Mouse (Mus musculus): ENCODE measurements around the gene C530008M17Rik. TPM values are rescaled to one million over a fixed set of nuclear protein-coding genes. Genes with fewer than 3 reads are reported as not detected.

C530008M17Rik gene
- polyA plus RNA-seq, 1 experiment from 2014 or later, result 36.1 TPM

- Histone ChIP-seq H3K9me3 (ENCODE audit: control insufficient read depth, low read length) (no peaks in the 10 kb centered on the region), H3K27me3 (ENCODE audit: control insufficient read depth, insufficient read depth, low read length) (no peaks in the 10 kb centered on the region), H3K27ac (replicated peaks in 1 of 2; ENCODE audit: control insufficient read depth in 1 of 2, insufficient read depth in 1 of 2, low read depth in 2 of 2, low read length in 2 of 2) (no peak overlapping the region), H3K36me3 (ENCODE audit: control insufficient read depth, insufficient read depth, low read length) (no peaks in the 10 kb centered on the region), H3K9ac (ENCODE audit: low read length) (no peak overlapping the region), H3K4me2 (ENCODE audit: low read length) (no peak overlapping the region), H3K4me1 (ENCODE audit: control insufficient read depth in 2 of 2, insufficient read depth in 2 of 2, low read length in 2 of 2) (no peaks in the 10 kb centered on the region; a peak in 1 of 4 replicates), H3K4me3 (ENCODE audit: control insufficient read depth in 1 of 2, insufficient read depth in 1 of 2, low read depth in 1 of 2, low read length in 2 of 2) (no peak overlapping the region)
- no peak for ATAC-seq (ENCODE audit: insufficient number of reproducible peaks, insufficient read depth, low FRiP score, low read depth)
- WGBS, result 74% methylated on average over 3 of the region's 3 CpGs
Measured at GRCm38 (mm10) chr5:76707072-76707471, 50.8 kb downstream of the C530008M17Rik start.

DNA sequence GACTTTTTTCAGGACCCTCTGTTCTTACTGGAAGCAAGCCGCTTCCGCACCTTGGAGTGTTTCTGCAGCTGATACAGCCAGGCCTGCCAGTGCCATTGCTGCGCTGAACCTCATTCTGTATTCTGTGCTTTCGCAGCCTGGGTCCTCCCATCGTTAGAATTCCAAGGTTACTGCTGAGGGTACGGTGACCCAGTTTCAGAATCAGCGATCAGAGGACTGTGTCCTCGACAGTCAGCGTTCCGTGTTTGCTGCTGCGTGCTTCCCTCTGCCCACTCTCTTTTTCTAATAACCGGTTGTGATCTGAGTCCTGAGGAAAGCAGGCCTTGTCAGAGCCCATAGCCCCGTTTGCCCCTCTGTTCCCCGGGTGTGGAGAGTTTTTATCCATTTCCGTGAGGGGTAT, 51.7 kb downstream of the C530008M17Rik start:
- H3K27me3 ChIP-seq (ENCODE audit: control insufficient read depth, insufficient read depth, low read length), result no peaks in the 10 kb centered on the region
- no peak overlapping the region for H3K4me3 ChIP-seq (ENCODE audit: control insufficient read depth in 1 of 2, insufficient read depth in 1 of 2, low read depth in 1 of 2, low read length in 2 of 2)
- no peak for ATAC-seq (ENCODE audit: insufficient number of reproducible peaks, insufficient read depth, low FRiP score, low read depth)
- no peaks in the 10 kb centered on the region for H3K36me3 ChIP-seq (ENCODE audit: control insufficient read depth, insufficient read depth, low read length)
- no peak overlapping the region for H3K27ac ChIP-seq (replicated peaks in 1 of 2; ENCODE audit: control insufficient read depth in 1 of 2, insufficient read depth in 1 of 2, low read depth in 2 of 2, low read length in 2 of 2)
- no peaks in the 10 kb centered on the region for H3K9me3 ChIP-seq (ENCODE audit: control insufficient read depth, low read length)
- no peaks in the 10 kb centered on the region; a peak in 1 of 4 replicates for H3K4me1 ChIP-seq (ENCODE audit: control insufficient read depth in 2 of 2, insufficient read depth in 2 of 2, low read length in 2 of 2)
- H3K9ac ChIP-seq (ENCODE audit: low read length), result no peak overlapping the region
- H3K4me2 ChIP-seq (ENCODE audit: low read length), result no peak overlapping the region
- WGBS, result 73% methylated on average over 15 of the region's 15 CpGs

DNA sequence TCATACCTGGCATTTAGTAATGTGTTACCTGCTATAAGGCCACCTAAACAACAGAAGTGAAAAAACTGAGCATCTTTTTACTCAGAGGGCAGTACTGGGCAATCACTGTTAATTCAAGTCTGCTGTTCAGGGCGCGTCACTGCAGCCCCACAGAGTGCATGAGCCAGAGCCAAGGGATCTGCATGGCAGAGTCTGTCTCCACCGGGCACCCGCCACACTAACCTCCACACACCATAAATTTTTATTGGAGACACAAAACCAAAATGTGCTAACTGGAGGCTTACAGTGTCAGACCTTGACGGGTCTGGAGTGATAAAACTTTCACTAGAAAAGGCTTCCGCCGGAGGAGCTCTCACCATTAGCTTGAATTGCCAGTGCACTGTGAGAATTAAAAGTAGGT, 57.4 kb downstream of the C530008M17Rik start:
- 87% methylated on average over 7 of the region's 7 CpGs for WGBS
- no peak overlapping the region for H3K27ac ChIP-seq (replicated peaks in 1 of 2; ENCODE audit: control insufficient read depth in 1 of 2, insufficient read depth in 1 of 2, low read depth in 2 of 2, low read length in 2 of 2)
- H3K9me3 ChIP-seq (ENCODE audit: control insufficient read depth, low read length), result no peaks in the 10 kb centered on the region
- ATAC-seq (ENCODE audit: insufficient number of reproducible peaks, insufficient read depth, low FRiP score, low read depth), result no peak
- H3K27me3 ChIP-seq (ENCODE audit: control insufficient read depth, insufficient read depth, low read length), result no peaks in the 10 kb centered on the region
- no peak overlapping the region for H3K4me3 ChIP-seq (ENCODE audit: control insufficient read depth in 1 of 2, insufficient read depth in 1 of 2, low read depth in 1 of 2, low read length in 2 of 2)
- H3K36me3 ChIP-seq (ENCODE audit: control insufficient read depth, insufficient read depth, low read length), result no peaks in the 10 kb centered on the region
- H3K4me1 ChIP-seq (ENCODE audit: control insufficient read depth in 2 of 2, insufficient read depth in 2 of 2, low read length in 2 of 2), result no peaks in the 10 kb centered on the region
- no peak overlapping the region for H3K4me2 ChIP-seq (ENCODE audit: low read length)
- no peak overlapping the region for H3K9ac ChIP-seq (ENCODE audit: low read length)

- ATAC-seq (ENCODE audit: insufficient number of reproducible peaks, insufficient read depth, low FRiP score, low read depth), result no peak
- peaks cover 2% of the 10 kb centered on the region; the same call in 1 of the 2 replicates for H3K9me3 ChIP-seq (ENCODE audit: control insufficient read depth, low read length)
- 74% methylated on average over 3 of the region's 3 CpGs for WGBS
- no peak overlapping the region for H3K9ac ChIP-seq (ENCODE audit: low read length)
- H3K4me3 ChIP-seq (ENCODE audit: control insufficient read depth in 1 of 2, insufficient read depth in 1 of 2, low read depth in 1 of 2, low read length in 2 of 2), result no peak overlapping the region
- no peak overlapping the region for H3K27ac ChIP-seq (replicated peaks in 1 of 2; ENCODE audit: control insufficient read depth in 1 of 2, insufficient read depth in 1 of 2, low read depth in 2 of 2, low read length in 2 of 2)
- no peaks in the 10 kb centered on the region for H3K27me3 ChIP-seq (ENCODE audit: control insufficient read depth, insufficient read depth, low read length)
- H3K4me2 ChIP-seq (ENCODE audit: low read length), result no peak overlapping the region
- no peaks in the 10 kb centered on the region for H3K36me3 ChIP-seq (ENCODE audit: control insufficient read depth, insufficient read depth, low read length)
- H3K4me1 ChIP-seq (ENCODE audit: control insufficient read depth in 2 of 2, insufficient read depth in 2 of 2, low read length in 2 of 2), result no peaks in the 10 kb centered on the region
Measured at GRCm38 (mm10) chr5:76719954-76720353, 63.6 kb downstream of the C530008M17Rik start.

GRCm38 (mm10) chr5:76724878-76725277, 68.6 kb downstream of the C530008M17Rik start:
- no peak overlapping the region for H3K4me3 ChIP-seq (ENCODE audit: control insufficient read depth in 1 of 2, insufficient read depth in 1 of 2, low read depth in 1 of 2, low read length in 2 of 2)
- 97% methylated on average over 2 of the region's 2 CpGs for WGBS
- no peak for ATAC-seq (ENCODE audit: insufficient number of reproducible peaks, insufficient read depth, low FRiP score, low read depth)
- H3K36me3 ChIP-seq (ENCODE audit: control insufficient read depth, insufficient read depth, low read length), result no peaks in the 10 kb centered on the region
- no peak overlapping the region for H3K9ac ChIP-seq (ENCODE audit: low read length)
- no peak overlapping the region for H3K27ac ChIP-seq (replicated peaks in 1 of 2; ENCODE audit: control insufficient read depth in 1 of 2, insufficient read depth in 1 of 2, low read depth in 2 of 2, low read length in 2 of 2)
- peaks cover 5% of the 10 kb centered on the region; the same call in 1 of the 2 replicates for H3K9me3 ChIP-seq (ENCODE audit: control insufficient read depth, low read length)
- no peaks in the 10 kb centered on the region for H3K27me3 ChIP-seq (ENCODE audit: control insufficient read depth, insufficient read depth, low read length)
- H3K4me2 ChIP-seq (ENCODE audit: low read length), result no peak overlapping the region
- no peaks in the 10 kb centered on the region for H3K4me1 ChIP-seq (ENCODE audit: control insufficient read depth in 2 of 2, insufficient read depth in 2 of 2, low read length in 2 of 2)

- Histone ChIP-seq H3K4me1 (ENCODE audit: control insufficient read depth in 2 of 2, insufficient read depth in 2 of 2, low read length in 2 of 2) (no peaks in the 10 kb centered on the region), H3K36me3 (ENCODE audit: control insufficient read depth, insufficient read depth, low read length) (no peaks in the 10 kb centered on the region), H3K4me2 (ENCODE audit: low read length) (no peak overlapping the region), H3K27me3 (ENCODE audit: control insufficient read depth, insufficient read depth, low read length) (no peaks in the 10 kb centered on the region), H3K4me3 (ENCODE audit: control insufficient read depth in 1 of 2, insufficient read depth in 1 of 2, low read depth in 1 of 2, low read length in 2 of 2) (no peak overlapping the region), H3K9me3 (ENCODE audit: control insufficient read depth, low read length) (peaks cover 5% of the 10 kb centered on the region; the same call in 1 of the 2 replicates), H3K9ac (ENCODE audit: low read length) (no peak overlapping the region), H3K27ac (replicated peaks in 1 of 2; ENCODE audit: control insufficient read depth in 1 of 2, insufficient read depth in 1 of 2, low read depth in 2 of 2, low read length in 2 of 2) (no peak overlapping the region)
- 87% methylated on average over 8 of the region's 8 CpGs for WGBS
- ATAC-seq (ENCODE audit: insufficient number of reproducible peaks, insufficient read depth, low FRiP score, low read depth), result no peak
Measured at GRCm38 (mm10) chr5:76726518-76727103, 70.3 kb downstream of the C530008M17Rik start.

- H3K36me3 ChIP-seq (ENCODE audit: control insufficient read depth, insufficient read depth, low read length), result no peaks in the 10 kb centered on the region
- no peak overlapping the region for H3K4me3 ChIP-seq (ENCODE audit: control insufficient read depth in 1 of 2, insufficient read depth in 1 of 2, low read depth in 1 of 2, low read length in 2 of 2)
- H3K9ac ChIP-seq (ENCODE audit: low read length), result no peak overlapping the region
- no peak overlapping the region for H3K27ac ChIP-seq (replicated peaks in 1 of 2; ENCODE audit: control insufficient read depth in 1 of 2, insufficient read depth in 1 of 2, low read depth in 2 of 2, low read length in 2 of 2)
- no peaks in the 10 kb centered on the region for H3K27me3 ChIP-seq (ENCODE audit: control insufficient read depth, insufficient read depth, low read length)
- no peaks in the 10 kb centered on the region for H3K4me1 ChIP-seq (ENCODE audit: control insufficient read depth in 2 of 2, insufficient read depth in 2 of 2, low read length in 2 of 2)
- 84% methylated on average over 6 of the region's 6 CpGs for WGBS
- H3K4me2 ChIP-seq (ENCODE audit: low read length), result no peak overlapping the region
- ATAC-seq (ENCODE audit: insufficient number of reproducible peaks, insufficient read depth, low FRiP score, low read depth), result no peak
- H3K9me3 ChIP-seq (ENCODE audit: control insufficient read depth, low read length), result no peaks in the 10 kb centered on the region
Measured at GRCm38 (mm10) chr5:76733055-76733641, 76.8 kb downstream of the C530008M17Rik start.

- no peak overlapping the region for H3K27ac ChIP-seq (replicated peaks in 1 of 2; ENCODE audit: control insufficient read depth in 1 of 2, insufficient read depth in 1 of 2, low read depth in 2 of 2, low read length in 2 of 2)
- H3K27me3 ChIP-seq (ENCODE audit: control insufficient read depth, insufficient read depth, low read length), result no peaks in the 10 kb centered on the region
- WGBS, result 88% methylated on average over 6 of the region's 6 CpGs
- ATAC-seq (ENCODE audit: insufficient number of reproducible peaks, insufficient read depth, low FRiP score, low read depth), result no peak
- no peaks in the 10 kb centered on the region for H3K36me3 ChIP-seq (ENCODE audit: control insufficient read depth, insufficient read depth, low read length)
- no peaks in the 10 kb centered on the region for H3K9me3 ChIP-seq (ENCODE audit: control insufficient read depth, low read length)
- H3K4me2 ChIP-seq (ENCODE audit: low read length), result no peak overlapping the region
- 0 out of 4 replicates have a peak, but pooled peaks cover 0 to 2% of the 10 kb centered on the region in 2 experiments for H3K4me1 ChIP-seq (ENCODE audit: control insufficient read depth in 2 of 2, insufficient read depth in 2 of 2, low read length in 2 of 2)
- H3K9ac ChIP-seq (ENCODE audit: low read length), result no peak overlapping the region
- H3K4me3 ChIP-seq (ENCODE audit: control insufficient read depth in 1 of 2, insufficient read depth in 1 of 2, low read depth in 1 of 2, low read length in 2 of 2), result no peak overlapping the region
Measured at GRCm38 (mm10) chr5:76741463-76741862, 85.2 kb downstream of the C530008M17Rik start.

Data from heart, embryonic 14.5 days (tissue).